Mouse (Mus musculus) gastrocnemius, postnatal 36 days (tissue): ENCODE measurements around the gene H2afj. TPM values are rescaled to one million over a fixed set of nuclear protein-coding genes. Genes with fewer than 3 reads are reported as not detected.

Experiments used
- microRNA-seq, 2 experiments: library from miRNA; unstranded; fragments of <30 nt; microRNA quantifications; one replicate each; pipeline ENCODE4 v1.2.0; 2021
- total RNA-seq, 2 experiments: library from RNA; stranded (reverse); gene quantifications; 2 replicates each; pipeline ENCODE4 v1.2.3; 2021

H2afj gene
- total RNA-seq, 2 experiments from 2014 or later: 11.3 to 12.8 TPM

Small RNA genes within 50 kb of the gene (microRNA-seq; reads per million reads assigned to microRNA genes)
- 0 reads per million in 2 experiments for gene Gm44364

Other genes starting within 250 kb of the H2afj start
- gene Plbd1, start 146.3 kb upstream of the H2afj start, total RNA-seq: 10 to 100 TPM; 13.7 to 16.8 TPM
- gene Gucy2c, start 26.5 kb upstream of the H2afj start, total RNA-seq: not detected
- 1 to 10 TPM; 4.8 to 4.9 TPM for gene Hist4h4, start 3.8 kb upstream of the H2afj start, total RNA-seq
- gene BC049715, start 19.4 kb downstream of the H2afj start, total RNA-seq: under 1 TPM; 0.07 to 0.20 TPM
- 10 to 100 TPM; 43.3 to 45.5 TPM for gene Wbp11, start 20.0 kb downstream of the H2afj start, total RNA-seq
- gene Smco3, start 27.2 kb downstream of the H2afj start, total RNA-seq: under 1 TPM; 0.15 to 0.69 TPM
- under 1 TPM in 1 of 2 experiments, not detected in 1; 0.13 TPM for gene Art4, start 49.5 kb downstream of the H2afj start, total RNA-seq
- gene Mgp, start 67.6 kb downstream of the H2afj start, total RNA-seq: 10 to 100 TPM; 72.6 to 84.1 TPM
- gene Erp27, start 113.9 kb downstream of the H2afj start, total RNA-seq: not detected
- gene Pde6h, start 115.6 kb downstream of the H2afj start, total RNA-seq: not detected
- gene Arhgdib, start 133.7 kb downstream of the H2afj start, total RNA-seq: 1 to 10 TPM; 7.1 to 7.7 TPM